Mouse (Mus musculus) heart, embryonic 14.5 days (tissue): Measurements from ENCODE around the gene B3gnt3. TPM values are rescaled to one million over a fixed set of nuclear protein-coding genes. Genes with fewer than 3 reads are reported as not detected.

ENCODE experiments used
- ATAC-seq: fragments of 200-750 bp; cut with Nextera tagmentation; 2 replicates; pipeline ENCODE4 v1.8.0; 2017; ENCODE audit warnings: low read depth, moderate TSS enrichment; ENCODE audit not compliant: insufficient number of reproducible peaks, insufficient read depth, low FRiP score
- H3K27ac ChIP-seq, 2 experiments: fragments of 200-500 bp in 1 of 2; fragments of 300-500 bp in 1 of 2; sonication (generic) in 1 of 2; replicated peaks in 1 of 2; 2 replicates each; pipeline ENCODE4 v1.5.1; 2012 to 2014; ENCODE audit warnings: low read depth in 2 of 2, low read length in 2 of 2, control low read depth in 1 of 2, mild to moderate bottlenecking in 1 of 2, mixed read lengths in 1 of 2; ENCODE audit not compliant: control insufficient read depth in 1 of 2, insufficient read depth in 1 of 2
- H3K27me3 ChIP-seq: fragments of 300-500 bp; sonication (generic); 2 replicates; pipeline ENCODE4 v1.6.1; 2014; ENCODE audit warnings: mild to moderate bottlenecking, low read length, control low read depth; ENCODE audit not compliant: control insufficient read depth, insufficient read depth
- H3K36me3 ChIP-seq: fragments of 300-500 bp; sonication (generic); 2 replicates; pipeline ENCODE4 v1.6.1; 2014; ENCODE audit warnings: mild to moderate bottlenecking, control low read depth, low read length, mixed read lengths; ENCODE audit not compliant: control insufficient read depth, insufficient read depth
- H3K4me1 ChIP-seq, 2 experiments: fragments of 200-500 bp in 1 of 2; fragments of 300-500 bp in 1 of 2; sonication (generic) in 1 of 2; 2 replicates each; pipeline ENCODE4 v1.6.1; 2012 to 2014; ENCODE audit warnings: low read length in 2 of 2, control low read depth in 1 of 2, mixed read lengths in 1 of 2; ENCODE audit not compliant: control insufficient read depth in 2 of 2, insufficient read depth in 2 of 2
- H3K4me2 ChIP-seq: fragments of 300-500 bp; sonication (generic); 2 replicates; pipeline ENCODE4 v1.6.1; 2014; ENCODE audit warnings: mild to moderate bottlenecking, low read length
- H3K4me3 ChIP-seq, 2 experiments: fragments of 200-500 bp in 1 of 2; fragments of 300-500 bp in 1 of 2; sonication (generic) in 1 of 2; 2 replicates each; pipeline ENCODE4 v1.5.1; 2012 to 2014; ENCODE audit warnings: low read length in 2 of 2, mild to moderate bottlenecking in 2 of 2, control low read depth in 1 of 2, low read depth in 1 of 2, moderate library complexity in 1 of 2; ENCODE audit not compliant: control insufficient read depth in 1 of 2, insufficient read depth in 1 of 2
- H3K9ac ChIP-seq: fragments of 300-500 bp; sonication (generic); 2 replicates; pipeline ENCODE4 v1.6.1; 2014; ENCODE audit warnings: mild to moderate bottlenecking, low read length
- H3K9me3 ChIP-seq: fragments of 300-500 bp; sonication (generic); 2 replicates; pipeline ENCODE4 v1.6.1; 2016; ENCODE audit warnings: low read length, control low read depth; ENCODE audit not compliant: control insufficient read depth
- WGBS: fragments of 180-500 bp; shearing (Covaris S2); extraction: QIAGEN DNeasy Blood & Tissue Kit; methylation state at CpG from one replicate; pipeline ENCODE4 v1.1.7; 2014; 5-methylcytosine and 5-hydroxymethylcytosine counted together
- polyA plus RNA-seq: library from polyadenylated mRNA; unstranded; fragments of >200 nt; fragmentation: Nextera tagmentation; extraction: Ambion mirVana; gene quantifications from 2 replicates; pipeline ENCODE4 v1.2.1, GENCODE M21; 2014

B3gnt3 gene
- polyA plus RNA-seq, 1 experiment from 2014 or later = 3.1 TPM

DNA sequence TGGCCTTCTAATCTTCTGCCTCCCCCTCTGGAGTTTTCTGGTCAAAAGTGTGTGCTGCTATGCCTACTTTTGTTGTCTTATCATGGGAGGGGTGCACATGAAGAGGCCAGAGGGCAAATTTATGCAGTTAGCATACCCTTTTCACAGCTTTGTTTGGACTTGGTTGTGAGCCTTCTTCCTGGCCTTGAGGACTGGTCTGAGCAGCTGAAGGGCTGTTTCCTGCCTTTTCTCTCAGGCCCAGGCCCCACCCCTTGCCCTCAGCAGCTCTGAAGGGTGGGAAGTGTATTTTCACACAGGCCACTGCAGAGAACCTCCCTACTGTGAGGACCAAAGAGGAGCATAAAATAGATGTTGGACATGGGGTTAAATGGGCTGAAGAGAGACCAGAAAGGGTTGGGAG is 24.0 kb downstream of the B3gnt3 start:
- H3K27ac ChIP-seq = peak overlapping the region; percentile 39 to 72; a peak in 2 of 4 replicates
- peak overlapping the region; percentile 80 for H3K4me2 ChIP-seq
- peaks cover 10 to 27% of the 10 kb centered on the region in 2 experiments; a peak in 3 of 4 replicates for H3K4me1 ChIP-seq
- no peak overlapping the region for H3K9ac ChIP-seq
- H3K36me3 ChIP-seq = no peaks in the 10 kb centered on the region
- peaks cover 43% of the 10 kb centered on the region for H3K27me3 ChIP-seq
- no peaks in the 10 kb centered on the region for H3K9me3 ChIP-seq
- H3K4me3 ChIP-seq = no peak overlapping the region
- ATAC-seq = no peak

- no peak for ATAC-seq
- H3K36me3 ChIP-seq = no peaks in the 10 kb centered on the region
- H3K9ac ChIP-seq = peak overlapping the region; percentile 88
- peaks cover 10 to 32% of the 10 kb centered on the region in 2 experiments for H3K4me1 ChIP-seq
- H3K9me3 ChIP-seq = no peaks in the 10 kb centered on the region
- peaks cover 35% of the 10 kb centered on the region for H3K27me3 ChIP-seq
- peak overlapping the region; percentile 52 to 72; a peak in 3 of 4 replicates for H3K27ac ChIP-seq
- WGBS = 52% methylated on average over 9 of the region's 9 CpGs
- H3K4me2 ChIP-seq = peak overlapping the region; percentile 80
- peak overlapping the region; percentile 89 to 95 for H3K4me3 ChIP-seq
Observed at GRCm38 (mm10) chr8:71676803-71677202, 24.8 kb downstream of the B3gnt3 start.

DNA sequence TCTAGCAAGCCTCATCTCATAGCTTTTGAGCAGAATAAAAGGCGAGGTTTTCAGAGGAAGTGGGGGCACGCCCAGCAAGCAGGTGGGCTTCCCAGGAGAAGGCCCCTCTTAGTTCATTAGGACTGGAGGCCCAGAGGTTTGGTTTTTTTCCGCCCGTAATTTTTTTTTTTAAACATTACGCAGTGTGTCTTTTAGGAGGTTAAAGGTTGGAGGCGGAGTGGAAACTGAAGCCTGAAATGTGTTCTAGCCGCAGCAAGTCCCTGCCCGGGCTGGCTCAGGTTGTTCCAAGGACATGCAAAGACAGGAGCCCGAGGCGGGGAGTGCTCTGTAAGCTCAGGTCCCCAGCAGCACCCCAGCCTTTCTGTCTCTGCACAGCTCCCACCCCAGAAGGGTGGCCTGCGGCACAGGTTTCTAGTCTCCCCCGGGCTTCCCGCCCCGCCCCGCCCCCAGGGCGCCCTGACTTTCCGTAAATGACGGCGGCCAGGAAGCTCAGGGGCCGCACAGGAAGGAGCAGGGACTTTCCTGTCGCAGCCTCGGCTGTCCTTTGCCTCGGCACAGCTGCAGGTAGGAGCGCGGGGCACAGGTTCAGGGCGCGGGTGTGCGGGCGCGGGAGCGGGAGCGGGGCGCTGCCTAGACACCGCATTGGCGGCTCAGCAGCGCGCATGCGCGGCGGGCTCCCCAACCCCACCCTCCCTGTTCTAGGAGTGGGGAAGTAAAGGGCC is 25.4 kb downstream of the B3gnt3 start, which contains the start of gene Jak3:
Gene Jak3, plus strand, starts transcription at position 277 of the 722 bp plus-strand sequence.
- H3K4me2 ChIP-seq = peak within 1 kb of the TSS; percentile 80
- no peaks in the 10 kb centered on the region for H3K9me3 ChIP-seq
- peak; percentile 38 for ATAC-seq
- H3K27me3 ChIP-seq = peaks cover 29% of the 10 kb centered on the region
- peaks cover 10 to 33% of the 10 kb centered on the region in 2 experiments for H3K4me1 ChIP-seq
- H3K4me3 ChIP-seq = peak within 1 kb of the TSS; percentile 89 to 95
- 3% methylated on average over 40 of the region's 40 CpGs for WGBS
- peak within 1 kb of the TSS; percentile 88 for H3K9ac ChIP-seq
- peak within 1 kb of the TSS; percentile 55 to 72 for H3K27ac ChIP-seq
- H3K36me3 ChIP-seq = no peaks in the 10 kb centered on the region

DNA sequence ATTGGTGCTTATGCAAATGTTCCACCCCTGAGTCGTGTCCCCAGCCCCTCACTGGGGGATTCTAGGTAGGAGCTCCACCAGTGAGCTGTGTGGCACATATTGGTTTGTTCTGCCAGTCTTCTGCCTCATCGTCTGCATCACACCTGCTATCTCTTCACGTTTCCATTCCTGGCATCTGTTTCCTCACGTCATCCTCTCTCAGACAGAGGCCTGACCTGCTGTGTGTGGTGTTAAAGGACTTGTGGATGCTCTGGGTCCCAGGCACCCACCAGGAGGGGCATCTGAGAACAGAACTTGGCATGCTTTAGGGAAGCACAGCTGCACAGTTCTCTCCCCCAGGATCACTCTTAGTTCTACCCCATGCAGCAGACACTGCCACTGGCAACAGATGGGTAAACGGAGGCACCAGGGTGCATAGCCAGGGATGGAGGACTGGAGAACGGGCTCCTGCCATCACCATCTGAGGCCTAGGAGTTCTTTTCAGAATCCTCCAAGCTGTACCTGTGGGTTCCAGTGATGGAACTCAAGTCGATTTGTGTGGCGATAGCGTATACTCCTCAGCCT is 26.1 kb downstream of the B3gnt3 start:
- H3K4me1 ChIP-seq = peaks cover 10 to 40% of the 10 kb centered on the region in 2 experiments
- peak overlapping the region; percentile 89 to 95; a peak in 2 of 4 replicates for H3K4me3 ChIP-seq
- peak overlapping the region; percentile 88 for H3K9ac ChIP-seq
- ATAC-seq = no peak
- H3K27ac ChIP-seq = peak overlapping the region in 1 of 2 experiments; percentile 72; a peak in 1 of 4 replicates
- H3K4me2 ChIP-seq = peak overlapping the region; percentile 80
- H3K36me3 ChIP-seq = no peaks in the 10 kb centered on the region
- no peaks in the 10 kb centered on the region for H3K9me3 ChIP-seq
- 34% methylated on average over 9 of the region's 9 CpGs for WGBS
- peaks cover 22% of the 10 kb centered on the region for H3K27me3 ChIP-seq

GRCm38 (mm10) chr8:71674071-71674470 is 27.5 kb downstream of the B3gnt3 start:
- no peaks in the 10 kb centered on the region for H3K9me3 ChIP-seq
- no peak for ATAC-seq
- H3K36me3 ChIP-seq = no peaks in the 10 kb centered on the region
- no peak overlapping the region for H3K9ac ChIP-seq
- H3K4me2 ChIP-seq = no peak overlapping the region
- H3K4me3 ChIP-seq = no peak overlapping the region
- H3K27ac ChIP-seq = no peak overlapping the region
- whole genome bisulfite sequencing = 69% methylated on average over 2 of the region's 2 CpGs
- peaks cover 2 to 37% of the 10 kb centered on the region in 2 experiments for H3K4me1 ChIP-seq
- H3K27me3 ChIP-seq = peaks cover 11% of the 10 kb centered on the region

GRCm38 (mm10) chr8:71672168-71672735 is 29.3 kb downstream of the B3gnt3 start:
- Histone ChIP-seq H3K4me1 (peaks cover 18 to 51% of the 10 kb centered on the region in 2 experiments), H3K4me2 (peak overlapping the region; percentile 99), H3K36me3 (no peaks in the 10 kb centered on the region), H3K27me3 (no peaks in the 10 kb centered on the region), H3K4me3 (peak overlapping the region in 1 of 2 experiments; percentile 57; a peak in 2 of 4 replicates), H3K27ac (peak overlapping the region in 1 of 2 experiments; percentile 28; a peak in 1 of 4 replicates), H3K9me3 (no peaks in the 10 kb centered on the region), H3K9ac (peak overlapping the region; percentile 65; the same call in 1 of the 2 replicates)
- no peak for ATAC-seq
- 63% methylated on average over 6 of the region's 6 CpGs for WGBS

DNA sequence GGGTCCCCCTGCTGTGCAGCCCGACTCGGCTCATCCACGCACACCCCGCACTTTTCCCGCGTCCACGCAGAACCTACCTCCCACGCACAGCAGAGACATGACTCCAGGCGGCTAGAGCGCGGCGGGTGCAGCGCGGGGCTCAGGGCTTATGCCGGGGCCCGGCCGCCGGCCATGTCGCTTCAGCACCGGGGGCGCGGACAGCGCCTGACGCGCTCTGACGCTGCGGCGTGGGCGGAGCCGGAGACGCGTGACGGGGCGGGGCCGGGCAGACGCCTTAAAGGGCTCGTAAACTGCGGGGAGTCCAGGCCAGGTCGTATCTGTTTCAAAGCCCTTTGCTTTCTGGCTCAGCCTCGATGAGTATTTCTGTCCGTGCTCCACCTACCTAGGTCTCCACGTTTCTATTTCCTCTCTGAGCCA is 30.0 kb downstream of the B3gnt3 start, which contains the start of gene Unc13a:
Gene Unc13a, minus strand, starts transcription at position 209 of the 417 bp plus-strand sequence.
- peak within 1 kb of the TSS in 1 of 2 experiments; percentile 28; a peak in 2 of 4 replicates for H3K27ac ChIP-seq
- H3K36me3 ChIP-seq = no peaks in the 10 kb centered on the region
- H3K9ac ChIP-seq = peak within 1 kb of the TSS; percentile 65
- peak within 1 kb of the TSS; percentile 51 to 57 for H3K4me3 ChIP-seq
- no peaks in the 10 kb centered on the region for H3K9me3 ChIP-seq
- peak; percentile 41 for ATAC-seq
- peaks cover 15 to 47% of the 10 kb centered on the region in 2 experiments for H3K4me1 ChIP-seq
- H3K27me3 ChIP-seq = no peaks in the 10 kb centered on the region
- peak within 1 kb of the TSS; percentile 99 for H3K4me2 ChIP-seq
- WGBS = under 1% methylated on average over 42 of the region's 42 CpGs
